In the genomic region with DNA sequence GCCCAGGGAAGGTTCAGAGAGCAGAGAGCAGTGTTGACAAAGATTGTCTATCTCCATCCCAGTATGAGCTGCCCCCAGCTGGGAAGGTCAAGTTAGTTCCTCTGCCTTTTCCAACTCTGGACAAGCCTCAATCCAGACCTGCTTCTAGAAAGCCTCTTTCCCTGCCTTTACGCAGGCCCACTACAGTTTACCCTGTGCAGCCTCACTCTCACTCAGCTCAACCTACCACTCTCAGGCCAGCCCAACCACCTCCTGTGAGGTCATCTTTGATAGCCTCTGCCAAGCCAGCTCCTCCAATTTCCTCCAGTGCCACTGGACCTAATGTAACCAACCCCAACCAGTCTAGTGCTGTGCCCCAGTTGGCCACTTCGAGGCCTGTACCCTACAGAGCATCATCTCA, we compare ENCODE assay signal across 2 mouse cellular contexts.
A peak's percentile ranks its signal among the peaks of the same experiment; 100 is the strongest.
DNase-seq lines count a peak whose midpoint lies in the region.

No protein-coding gene starts in this region.

- DNase-seq in heart, adult 11 months, result peak; percentile 91
- DNase-seq in lung, postnatal 4 days, result peak; percentile 4 to 30
